Mouse (Mus musculus) CH12.LX (cell line): ENCODE measurements around the gene Clasrp.

ENCODE experiments used
- CTCF ChIP-seq, 2 experiments: IDR thresholded peaks in 1 of 2; conservative IDR thresholded peaks in 1 of 2; 2 replicates each; pipeline ENCODE4 v1.5.1; 2011 to 2012; ENCODE audit warnings: low read depth in 2 of 2, low read length in 2 of 2, improper control_type of control experiment in 1 of 2, inconsistent platforms in 1 of 2, mild to moderate bottlenecking in 1 of 2, moderate library complexity in 1 of 2
- EP300 ChIP-seq: IDR thresholded peaks from 2 replicates; pipeline ENCODE4 v1.6.1; 2011; ENCODE audit warnings: low read length, improper control_type of control experiment
- MAFK ChIP-seq: IDR thresholded peaks from 2 replicates; pipeline ENCODE4 v1.6.1; 2011; ENCODE audit warnings: low read length, improper control_type of control experiment; ENCODE audit not compliant: insufficient replicate concordance
- MAX ChIP-seq: IDR thresholded peaks from 2 replicates; pipeline ENCODE4 v1.6.1; 2011; ENCODE audit warnings: low read length, improper control_type of control experiment
- MEF2A ChIP-seq: IDR thresholded peaks from 2 replicates; pipeline ENCODE4 v1.6.1; 2014; ENCODE audit warnings: low read depth, mild to moderate bottlenecking, inconsistent platforms, low read length, improper control_type of control experiment, borderline replicate concordance
- MXI1 ChIP-seq: IDR thresholded peaks from 2 replicates; pipeline ENCODE4 v1.6.1; 2011; ENCODE audit warnings: mild to moderate bottlenecking, low read depth, low read length, improper control_type of control experiment
- NELFE ChIP-seq: IDR thresholded peaks from 2 replicates; pipeline ENCODE4 v1.6.1; 2011; ENCODE audit warnings: low read depth, low read length, improper control_type of control experiment
- POLR2A ChIP-seq: IDR thresholded peaks from 2 replicates; pipeline ENCODE4 v1.6.1; 2011; ENCODE audit warnings: low read depth, mild to moderate bottlenecking, improper control_type of control experiment, low read length
- RAD21 ChIP-seq: IDR thresholded peaks from 2 replicates; pipeline ENCODE4 v1.6.1; 2011; ENCODE audit warnings: low read depth, mild to moderate bottlenecking, low read length, improper control_type of control experiment, moderate library complexity
- TBP ChIP-seq: conservative IDR thresholded peaks from 2 replicates; pipeline ENCODE4 v1.6.1; 2011; ENCODE audit warnings: low read depth, low read length, improper control_type of control experiment
- USF1 ChIP-seq: IDR thresholded peaks from 2 replicates; pipeline ENCODE4 v1.6.1; 2014; ENCODE audit warnings: low read depth, mild to moderate bottlenecking, inconsistent platforms, low read length, improper control_type of control experiment
- ZMIZ1 ChIP-seq: IDR thresholded peaks from 2 replicates; pipeline ENCODE4 v1.6.1; 2012; ENCODE audit warnings: low read depth, mild to moderate bottlenecking, inconsistent platforms, low read length, improper control_type of control experiment

DNA sequence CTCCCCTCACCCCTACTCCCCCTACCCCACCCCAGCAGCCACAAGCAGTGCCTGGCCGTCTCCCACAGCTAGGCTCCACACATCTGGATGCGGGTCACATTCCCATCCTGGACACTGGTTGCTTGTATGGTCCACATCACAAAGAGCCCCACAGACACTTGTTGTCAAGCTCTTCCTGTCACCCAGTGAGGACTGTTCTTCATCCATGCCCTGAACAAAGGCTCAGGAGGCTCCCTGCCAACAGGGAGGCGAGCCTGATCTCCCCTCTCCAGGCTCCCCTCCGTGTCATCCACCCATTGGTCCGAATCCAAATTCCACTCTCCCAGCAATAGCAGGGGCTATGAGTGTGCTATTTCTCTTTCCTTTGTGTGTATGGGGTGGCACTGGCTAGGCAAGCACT is 3.7 kb downstream of the Clasrp start:
- TF ChIP-seq NELFE (no peak), CTCF (conservative IDR thresholded peaks at IDR 0.05 in 1 of 2, IDR thresholded peaks at IDR 0.05 in 1 of 2; ENCODE audit: low read depth in 2 of 2, low read length in 2 of 2) (no peak), USF1 (no peak), MEF2A (no peak), ZMIZ1 (no peak), MXI1 (no peak), MAFK (no peak), MAX (no peak), TBP (no peak), RAD21 (no peak), EP300 (no peak), POLR2A (no peak)
